Mouse (Mus musculus) embryo, embryonic 11.5 days (tissue): ENCODE results near the gene Gm49378.

Experiments used
- DNase-seq: peaks from one replicate; pipeline ENCODE4 v3.0.0-alpha.2; 2012; ENCODE audit warnings: low read depth, low spot score

The Gm49378 gene

DNA sequence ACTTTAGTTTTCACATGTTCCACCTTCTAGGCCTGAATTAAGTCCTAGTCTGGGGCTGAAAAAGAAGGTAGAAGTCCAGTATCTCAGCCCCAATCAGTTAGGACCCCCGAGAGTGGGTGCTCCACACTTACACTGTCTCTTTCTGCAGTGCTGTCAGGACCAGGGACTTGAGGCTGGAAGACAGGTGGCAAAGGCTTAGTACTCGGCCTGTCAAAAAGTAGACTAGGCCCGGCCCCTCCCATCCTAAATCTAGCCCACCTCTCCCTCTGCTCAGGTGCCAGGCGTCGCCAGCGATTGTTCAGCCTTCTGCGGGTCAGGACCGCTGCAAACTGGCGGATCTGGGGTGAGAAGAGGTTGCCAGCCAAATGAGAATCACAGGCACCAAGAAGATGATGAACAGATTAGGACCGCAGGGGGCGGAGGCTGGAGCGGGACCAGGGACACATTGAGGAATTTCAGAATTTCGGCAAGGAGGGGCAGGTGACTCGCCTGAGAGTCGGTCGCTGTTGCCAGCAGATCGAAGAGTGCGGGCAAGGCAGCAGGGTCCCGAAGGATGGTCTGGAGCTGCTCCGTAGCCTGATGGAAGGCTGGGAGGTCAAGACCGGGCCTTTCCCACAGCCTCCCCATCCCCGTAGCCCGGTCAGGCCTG, 2.7 kb downstream of the Gm49378 start:
- DNase-seq = no peak

DNA sequence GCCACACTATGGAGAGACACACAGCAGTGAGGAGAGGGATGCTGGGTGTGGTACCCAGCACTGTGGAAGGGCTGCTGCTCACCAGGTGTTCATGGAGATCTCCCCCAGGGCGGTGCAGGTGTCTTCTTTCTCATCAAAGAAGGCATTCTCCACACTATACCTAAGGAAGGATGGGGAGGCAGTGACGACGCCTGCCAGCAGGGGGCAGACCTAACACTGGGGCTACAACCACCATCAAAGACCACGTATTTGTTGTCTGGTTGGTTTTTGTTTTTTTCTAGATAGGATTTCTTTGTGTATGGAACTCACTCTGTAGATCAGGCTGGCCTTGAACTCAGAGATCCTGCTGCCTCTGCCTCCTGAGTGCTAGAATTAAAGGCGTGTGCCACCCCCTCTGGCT, 8.4 kb downstream of the Gm49378 start:
- DNase-seq = no peak

GRCm38 (mm10) chr14:55628077-55628827, 9.4 kb downstream of the Gm49378 start:
- no peak for DNase-seq

DNA sequence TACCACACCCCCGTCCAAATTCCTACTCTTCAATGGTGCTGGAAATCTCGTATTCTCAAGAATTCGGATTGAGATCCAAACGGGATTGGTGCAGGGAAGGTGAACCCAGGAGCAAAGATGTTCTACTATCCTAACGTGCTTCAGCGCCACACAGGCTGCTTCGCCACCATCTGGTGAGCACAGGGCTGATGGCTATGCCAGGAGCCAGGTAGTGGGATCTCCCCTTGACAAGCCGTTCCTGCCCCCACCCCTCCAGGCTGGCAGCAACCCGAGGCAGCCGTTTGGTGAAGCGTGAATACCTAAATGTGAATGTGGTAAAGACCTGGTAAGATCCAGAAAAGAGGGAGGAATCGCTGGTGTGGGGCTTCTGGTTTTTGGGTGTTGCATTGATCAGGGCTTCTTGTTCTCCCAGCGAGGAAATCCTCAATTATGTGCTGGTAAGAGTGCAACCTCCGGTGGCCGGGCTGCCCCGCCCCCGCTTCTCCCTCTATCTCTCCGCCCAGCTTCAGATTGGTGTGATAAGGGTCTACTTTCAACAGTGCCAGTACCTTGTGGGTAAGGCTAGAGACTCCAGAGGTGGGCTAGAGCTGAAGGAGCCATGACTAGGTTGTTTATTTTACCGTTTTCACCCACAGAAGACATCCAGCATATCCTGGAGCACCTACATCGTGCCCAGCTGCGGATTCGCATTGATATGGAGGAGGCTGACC, 19.1 kb downstream of the Gm49378 start:
- DNase-seq = no peak

- no peak for DNase-seq
These were observed 19.9 kb downstream of the Gm49378 start, which contains the start of gene Rec8 for GRCm38 (mm10) chr14:55617822-55618221. Gene Rec8 (plus strand): TSS chr14:55618037.

GRCm38 (mm10) chr14:55616844-55617243, 20.9 kb downstream of the Gm49378 start:
- DNase-seq = no peak

- DNase-seq = no peak
These were observed 21.8 kb downstream of the Gm49378 start for GRCm38 (mm10) chr14:55615876-55616275.

- no peak for DNase-seq
These were observed 23.0 kb downstream of the Gm49378 start for GRCm38 (mm10) chr14:55614565-55615178.

DNA sequence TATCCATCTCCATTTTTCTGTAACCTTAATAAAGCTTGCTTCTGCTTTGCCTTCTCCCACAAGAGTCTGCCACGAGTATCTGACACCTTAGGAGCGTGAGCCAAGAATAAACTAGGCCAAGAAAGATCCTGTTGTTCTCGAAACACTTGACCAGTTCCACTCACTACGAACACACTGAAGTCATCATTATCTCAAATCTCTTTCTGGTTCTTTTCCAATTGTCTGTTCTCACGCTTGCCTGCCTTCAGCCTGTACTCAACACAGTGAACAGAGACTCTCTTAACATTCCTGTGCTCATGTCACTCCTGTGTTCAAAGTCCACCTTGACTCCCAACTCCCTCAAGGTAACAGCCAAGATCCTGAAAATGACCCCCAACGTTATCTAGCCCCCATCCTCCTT, 24.3 kb downstream of the Gm49378 start:
- DNase-seq = no peak

GRCm38 (mm10) chr14:55608339-55608738, 29.4 kb downstream of the Gm49378 start:
- DNase-seq = no peak

- no peak for DNase-seq
These were observed 31.8 kb downstream of the Gm49378 start for GRCm38 (mm10) chr14:55605743-55606459.

GRCm38 (mm10) chr14:55604823-55605222, 32.9 kb downstream of the Gm49378 start:
- DNase-seq = no peak

GRCm38 (mm10) chr14:55603633-55604576, 33.8 kb downstream of the Gm49378 start:
- peak; percentile 76 for DNase-seq

- DNase-seq = no peak
These were observed 34.4 kb downstream of the Gm49378 start, which contains the start of gene Irf9 for GRCm38 (mm10) chr14:55603271-55603632. Gene Irf9 (plus strand): TSS chr14:55603571.

GRCm38 (mm10) chr14:55598521-55599390, 38.9 kb downstream of the Gm49378 start:
- no peak for DNase-seq

- no peak for DNase-seq
These were observed 41.5 kb downstream of the Gm49378 start for GRCm38 (mm10) chr14:55596036-55596690.

- no peak for DNase-seq
These were observed 45.5 kb downstream of the Gm49378 start for GRCm38 (mm10) chr14:55592226-55592625.

- peak; percentile 81 for DNase-seq
These were observed 46.3 kb downstream of the Gm49378 start, which contains the start of gene Rnf31 for GRCm38 (mm10) chr14:55591331-55591891. Gene Rnf31 (plus strand): TSS chr14:55591708.
